Mouse (Mus musculus): ENCODE data around the gene Gm20388. TPM values are rescaled to one million over a fixed set of nuclear protein-coding genes. Genes with fewer than 3 reads are reported as not detected.

The Gm20388 gene
- polyA plus RNA-seq, 1 experiment = 23.9 TPM

DNA sequence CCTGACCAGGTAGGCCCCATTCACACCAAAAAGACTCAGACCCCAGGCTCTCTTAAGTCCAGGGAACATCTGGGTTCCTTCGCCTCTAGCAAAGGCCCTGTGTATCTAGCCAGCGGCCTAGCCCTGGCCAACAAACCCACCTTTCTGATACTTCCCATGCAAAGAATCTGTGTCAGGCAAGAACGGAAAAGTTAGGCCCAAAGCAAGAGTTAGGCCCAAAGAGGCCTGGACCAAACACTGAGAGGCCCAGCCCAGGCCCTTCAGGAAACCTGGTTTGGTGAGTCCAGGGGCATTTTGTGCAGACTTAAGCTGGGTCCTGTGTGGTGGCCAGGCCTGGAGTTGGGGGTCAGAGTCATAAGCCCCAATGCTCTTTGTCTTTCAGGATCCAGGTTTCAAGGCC lies 1174.9 kb downstream of the Gm20388 start:
- Histone ChIP-seq H3K4me3 (ENCODE audit: insufficient read depth, low read length) (no peak overlapping the region), H3K4me1 (ENCODE audit: control insufficient read depth, insufficient read depth, low read length) (no peaks in the 10 kb centered on the region), H3K27ac (ENCODE audit: insufficient read depth, low read length) (no peak overlapping the region)
- no peak for TF ChIP-seq CTCF (IDR thresholded peaks at IDR 0.05; ENCODE audit: extremely low read depth, insufficient read depth, low read length)
- no peak for TF ChIP-seq POLR2A (IDR thresholded peaks at IDR 0.05; ENCODE audit: extremely low read depth, insufficient read depth, low read length)

DNA sequence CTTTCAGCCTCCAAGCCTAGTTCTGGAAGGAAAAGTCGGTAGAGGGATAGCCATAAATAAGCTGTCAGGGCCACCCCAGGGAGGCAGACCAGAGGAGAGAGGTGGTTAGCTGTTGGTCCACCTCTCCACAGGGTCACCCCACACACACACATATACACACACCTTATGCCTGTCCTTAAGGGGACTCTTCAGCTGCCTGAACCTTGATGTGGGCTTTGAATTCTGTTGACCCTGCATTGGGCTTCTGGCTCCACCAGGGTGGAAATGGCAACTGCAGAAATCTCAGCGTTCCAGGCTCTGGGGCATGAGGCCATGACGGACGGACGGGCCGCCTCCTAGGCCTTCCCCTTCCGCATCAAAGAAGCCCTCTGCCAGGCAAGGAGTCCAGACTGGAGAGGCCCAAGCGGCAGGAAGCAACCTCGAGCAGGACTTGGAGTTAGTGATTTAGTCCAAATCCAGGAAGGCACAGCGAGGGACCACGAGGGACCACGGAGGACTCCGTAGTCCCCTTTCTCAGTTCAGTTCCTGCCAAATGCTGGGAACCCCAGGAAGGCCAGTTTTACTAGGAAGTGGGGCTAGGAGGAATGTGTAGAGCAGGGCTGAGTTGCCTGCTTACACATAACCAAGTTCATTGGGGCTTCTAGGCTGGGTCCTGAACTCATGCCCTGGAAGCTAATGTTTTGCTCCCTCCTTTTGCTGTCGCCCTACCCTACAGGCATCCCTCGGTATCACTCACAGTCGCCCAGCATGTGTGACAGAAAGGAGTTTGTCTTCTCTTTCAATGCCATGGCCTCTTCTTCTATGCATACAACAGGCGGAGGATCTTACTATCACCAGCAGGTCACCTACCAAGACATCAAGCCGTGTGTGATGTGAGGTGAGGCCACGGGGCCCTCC lies 1175.6 kb downstream of the Gm20388 start:
- no peak for TF ChIP-seq POLR2A (IDR thresholded peaks at IDR 0.05; ENCODE audit: extremely low read depth, insufficient read depth, low read length)
- no peak for TF ChIP-seq CTCF (IDR thresholded peaks at IDR 0.05; ENCODE audit: extremely low read depth, insufficient read depth, low read length)
- no peak overlapping the region for H3K27ac ChIP-seq (ENCODE audit: insufficient read depth, low read length)
- no peaks in the 10 kb centered on the region for H3K4me1 ChIP-seq (ENCODE audit: control insufficient read depth, insufficient read depth, low read length)
- no peak overlapping the region for H3K4me3 ChIP-seq (ENCODE audit: insufficient read depth, low read length)

DNA sequence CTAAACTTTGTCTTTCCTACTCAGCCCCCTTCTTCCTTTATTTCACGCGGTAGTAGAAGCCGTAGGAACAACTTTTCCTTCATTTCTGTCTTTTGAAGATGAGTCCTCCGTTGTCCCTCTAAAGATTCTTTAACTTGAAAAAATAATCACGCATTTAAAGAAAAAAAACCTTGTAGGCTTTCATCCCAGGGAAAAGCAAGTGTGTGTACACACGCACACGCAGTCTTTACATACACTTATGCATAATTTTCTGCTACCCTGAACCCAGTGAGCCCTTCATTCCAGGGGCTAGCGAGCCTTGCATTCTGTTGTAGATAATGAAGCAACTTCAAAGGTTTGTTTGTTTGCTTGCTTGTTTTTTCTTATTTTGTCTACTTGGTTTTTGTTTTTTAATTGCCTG lies 1177.6 kb downstream of the Gm20388 start:
- Histone ChIP-seq H3K27ac (ENCODE audit: insufficient read depth, low read length) (no peak overlapping the region), H3K4me1 (ENCODE audit: control insufficient read depth, insufficient read depth, low read length) (no peaks in the 10 kb centered on the region), H3K4me3 (ENCODE audit: insufficient read depth, low read length) (no peak overlapping the region)
- TF ChIP-seq POLR2A (IDR thresholded peaks at IDR 0.05; ENCODE audit: extremely low read depth, insufficient read depth, low read length) = no peak
- no peak for TF ChIP-seq CTCF (IDR thresholded peaks at IDR 0.05; ENCODE audit: extremely low read depth, insufficient read depth, low read length)

DNA sequence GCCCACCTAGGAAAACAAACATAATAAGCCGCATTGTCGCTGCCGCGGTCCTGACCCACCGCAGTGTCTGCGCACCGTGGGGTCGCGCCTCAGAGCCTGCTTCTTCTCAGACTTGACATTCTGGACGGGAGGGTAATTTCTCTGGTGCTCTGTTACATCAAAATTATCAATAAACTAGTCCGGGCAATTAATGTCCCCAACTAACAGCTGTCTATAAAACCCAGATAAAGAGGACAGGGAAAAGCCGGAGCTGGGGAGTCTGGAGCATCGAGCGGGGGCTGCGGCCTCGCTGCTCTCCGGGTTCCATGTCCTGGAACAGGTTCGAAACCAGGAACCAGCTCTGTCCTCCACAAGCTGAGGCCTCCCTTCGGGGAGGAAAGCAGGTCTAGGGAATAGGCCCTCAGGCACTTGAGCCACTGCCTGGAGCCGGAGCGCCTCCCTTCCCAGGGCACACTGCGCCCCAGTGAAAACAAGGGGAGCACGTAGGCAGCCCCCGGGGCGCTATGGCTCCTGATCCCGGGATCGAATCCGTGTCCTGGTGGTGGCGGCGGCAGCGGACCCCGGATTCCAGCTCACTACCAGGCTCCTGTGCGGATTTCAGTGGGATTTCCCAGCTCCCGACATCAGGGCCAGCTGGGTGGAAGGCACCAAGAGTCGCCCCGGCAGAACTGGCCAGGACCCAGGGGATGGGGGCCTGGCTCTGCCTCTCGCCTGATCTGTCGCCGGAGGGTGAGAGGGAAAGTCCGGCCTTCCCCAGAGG lies 1178.4 kb downstream of the Gm20388 start:
- no peak overlapping the region for H3K27ac ChIP-seq (ENCODE audit: insufficient read depth, low read length)
- TF ChIP-seq CTCF (IDR thresholded peaks at IDR 0.05; ENCODE audit: extremely low read depth, insufficient read depth, low read length) (no peak), POLR2A (IDR thresholded peaks at IDR 0.05; ENCODE audit: extremely low read depth, insufficient read depth, low read length) (no peak)
- H3K4me3 ChIP-seq (ENCODE audit: insufficient read depth, low read length) = no peak overlapping the region
- H3K4me1 ChIP-seq (ENCODE audit: control insufficient read depth, insufficient read depth, low read length) = no peaks in the 10 kb centered on the region

DNA sequence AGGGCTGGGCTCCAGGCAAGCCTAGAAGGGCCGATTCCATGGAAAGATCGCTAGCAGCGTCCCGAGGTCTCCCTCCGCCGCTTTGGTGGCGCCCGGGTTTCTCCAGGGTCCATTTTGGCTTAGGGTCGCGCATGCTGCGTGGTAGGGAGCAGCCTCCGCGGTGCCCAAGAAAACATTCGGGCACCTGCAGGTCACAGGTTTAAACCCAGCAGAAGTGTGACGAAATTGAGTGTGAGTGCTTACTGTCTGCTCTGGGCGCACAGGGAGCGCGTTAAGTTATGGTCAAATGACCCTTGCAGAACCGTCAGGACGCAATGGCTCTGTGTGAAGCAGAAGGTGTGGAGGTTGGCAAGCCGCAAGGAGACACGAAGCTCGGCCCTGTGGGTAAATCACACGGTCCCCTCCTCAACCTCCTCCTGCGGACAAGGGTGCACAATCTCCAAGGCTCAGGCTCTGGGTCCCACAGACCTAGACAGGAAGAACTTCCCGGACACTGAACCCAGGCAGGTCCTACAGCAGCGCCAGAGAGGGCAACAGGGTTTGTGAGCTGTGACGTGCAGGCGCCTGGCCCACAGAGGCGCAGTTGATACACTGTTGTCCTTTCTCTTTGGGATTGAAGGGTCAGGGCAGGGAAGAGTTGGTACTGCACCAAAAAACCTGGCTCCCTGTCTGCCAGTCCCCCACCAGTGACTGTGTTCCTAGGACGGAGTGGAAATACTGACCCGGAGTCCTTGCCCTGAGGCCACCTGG lies 1179.2 kb downstream of the Gm20388 start:
- no peak overlapping the region for H3K27ac ChIP-seq (ENCODE audit: insufficient read depth, low read length)
- H3K4me3 ChIP-seq (ENCODE audit: insufficient read depth, low read length) = no peak overlapping the region
- no peak for TF ChIP-seq CTCF (IDR thresholded peaks at IDR 0.05; ENCODE audit: extremely low read depth, insufficient read depth, low read length)
- no peak for TF ChIP-seq POLR2A (IDR thresholded peaks at IDR 0.05; ENCODE audit: extremely low read depth, insufficient read depth, low read length)
- no peaks in the 10 kb centered on the region for H3K4me1 ChIP-seq (ENCODE audit: control insufficient read depth, insufficient read depth, low read length)

DNA sequence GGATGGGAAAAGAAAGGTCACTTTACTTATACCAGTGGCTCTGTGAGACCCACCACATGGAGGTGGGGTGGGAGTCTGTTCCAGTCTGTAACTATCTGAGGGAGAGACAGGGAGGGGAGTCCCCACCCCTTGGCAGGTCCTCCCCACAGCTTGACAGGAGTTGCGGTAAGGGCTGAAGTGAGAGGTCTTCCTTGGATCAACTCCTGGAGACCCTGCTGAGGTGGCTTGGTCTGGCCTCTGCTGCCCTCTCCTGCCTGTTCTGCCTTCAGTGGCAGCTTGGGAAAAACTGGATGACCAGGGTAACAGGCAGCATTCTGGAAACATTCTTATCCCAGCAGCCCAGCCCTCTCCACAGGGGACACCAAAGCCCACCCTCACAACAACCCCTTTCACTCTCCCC lies 1180.1 kb downstream of the Gm20388 start:
- H3K4me3 ChIP-seq (ENCODE audit: insufficient read depth, low read length) = no peak overlapping the region
- TF ChIP-seq POLR2A (IDR thresholded peaks at IDR 0.05; ENCODE audit: extremely low read depth, insufficient read depth, low read length) = no peak
- TF ChIP-seq CTCF (IDR thresholded peaks at IDR 0.05; ENCODE audit: extremely low read depth, insufficient read depth, low read length) = no peak; the same call in 1 of the 2 replicates
- no peaks in the 10 kb centered on the region for H3K4me1 ChIP-seq (ENCODE audit: control insufficient read depth, insufficient read depth, low read length)
- no peak overlapping the region for H3K27ac ChIP-seq (ENCODE audit: insufficient read depth, low read length)

DNA sequence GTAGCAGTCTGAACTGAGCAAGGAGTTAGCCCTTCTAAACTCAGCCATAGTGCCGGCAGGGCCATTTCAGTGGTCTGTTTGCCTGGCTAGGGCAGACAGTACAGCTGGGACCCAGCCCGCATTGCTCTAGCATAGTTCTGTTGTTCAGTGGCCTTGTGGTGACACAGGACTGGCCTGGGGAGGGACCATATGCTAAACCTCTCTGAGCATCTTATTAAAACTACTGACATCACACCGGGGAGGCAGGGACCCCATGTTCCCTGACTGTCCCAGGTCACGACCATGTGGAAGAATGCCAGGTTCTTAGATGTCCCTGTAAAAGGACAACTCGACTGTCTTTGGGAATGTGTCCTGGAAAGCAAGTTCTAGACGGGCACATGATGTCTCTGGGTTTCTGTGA lies 1181.5 kb downstream of the Gm20388 start:
- Histone ChIP-seq H3K27ac (ENCODE audit: insufficient read depth, low read length) (no peak overlapping the region), H3K4me1 (ENCODE audit: control insufficient read depth, insufficient read depth, low read length) (no peaks in the 10 kb centered on the region), H3K4me3 (ENCODE audit: insufficient read depth, low read length) (no peak overlapping the region)
- TF ChIP-seq CTCF (IDR thresholded peaks at IDR 0.05; ENCODE audit: extremely low read depth, insufficient read depth, low read length) = no peak
- TF ChIP-seq POLR2A (IDR thresholded peaks at IDR 0.05; ENCODE audit: extremely low read depth, insufficient read depth, low read length) = no peak

DNA sequence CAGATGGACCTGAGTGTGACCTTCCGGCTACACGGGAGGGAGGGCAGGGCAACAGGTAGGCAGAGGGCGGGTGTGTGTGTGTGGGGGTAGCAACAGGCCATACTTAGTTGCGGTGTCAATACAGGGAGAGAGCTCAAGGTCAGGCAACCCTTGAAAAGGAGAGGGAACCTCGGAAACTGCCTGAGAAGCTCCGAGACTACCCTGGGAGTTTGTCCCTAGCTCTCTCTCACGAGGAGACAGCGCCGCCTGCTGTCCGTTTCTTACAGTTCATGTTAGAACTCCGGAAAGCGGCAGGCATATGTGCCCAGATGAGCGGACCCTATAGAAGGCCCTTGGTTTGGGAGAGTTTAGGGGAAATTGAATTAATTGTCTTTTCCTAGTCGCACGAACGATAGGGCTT lies 1182.0 kb downstream of the Gm20388 start:
- Histone ChIP-seq H3K4me1 (ENCODE audit: control insufficient read depth, insufficient read depth, low read length) (no peaks in the 10 kb centered on the region), H3K4me3 (ENCODE audit: insufficient read depth, low read length) (no peak overlapping the region), H3K27ac (ENCODE audit: insufficient read depth, low read length) (no peak overlapping the region)
- TF ChIP-seq CTCF (IDR thresholded peaks at IDR 0.05; ENCODE audit: extremely low read depth, insufficient read depth, low read length) = peak; percentile 94
- TF ChIP-seq POLR2A (IDR thresholded peaks at IDR 0.05; ENCODE audit: extremely low read depth, insufficient read depth, low read length) = no peak

DNA sequence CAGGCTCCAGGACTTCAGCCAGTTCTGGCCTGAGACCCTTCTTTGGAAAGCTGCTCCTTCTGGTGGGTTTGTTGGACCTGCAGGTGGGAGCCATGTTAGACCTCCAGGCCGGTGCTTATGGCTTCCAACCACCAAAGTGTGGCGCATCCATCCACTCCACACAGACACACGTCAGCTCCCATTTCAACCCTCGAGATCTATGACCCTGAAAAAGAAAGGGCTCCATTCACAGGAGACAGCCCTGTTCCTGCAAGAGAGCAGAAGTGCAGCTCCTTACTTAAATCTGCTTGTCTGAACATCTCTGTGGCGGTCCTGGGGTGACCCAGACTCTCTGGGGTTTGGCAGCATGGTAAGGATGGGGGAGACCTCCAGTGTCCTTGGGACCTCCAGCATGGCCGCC lies 1182.9 kb downstream of the Gm20388 start:
- TF ChIP-seq CTCF (IDR thresholded peaks at IDR 0.05; ENCODE audit: extremely low read depth, insufficient read depth, low read length) = no peak
- no peak for TF ChIP-seq POLR2A (IDR thresholded peaks at IDR 0.05; ENCODE audit: extremely low read depth, insufficient read depth, low read length)
- Histone ChIP-seq H3K4me3 (ENCODE audit: insufficient read depth, low read length) (no peak overlapping the region), H3K27ac (ENCODE audit: insufficient read depth, low read length) (no peak overlapping the region), H3K4me1 (ENCODE audit: control insufficient read depth, insufficient read depth, low read length) (no peaks in the 10 kb centered on the region)

Data from cortical plate, adult 2 months (tissue).